Mouse (Mus musculus): ENCODE results near the gene Atp2b4. TPM values are rescaled to one million over a fixed set of nuclear protein-coding genes. Genes with fewer than 3 reads are reported as not detected.

Gene Atp2b4
- total and polyA plus RNA-seq, 3 experiments: 18.8 to 21.1 TPM; not detected in 1

GRCm38 (mm10) chr1:133671266-133671665 lies 129.6 kb downstream of the Atp2b4 start:
- no peak for DNase-seq (ENCODE audit: low read depth, low spot score)
- H3K79me2 ChIP-seq (ENCODE audit: control insufficient read depth, insufficient read depth, low read length, poor library complexity): no peaks in the 10 kb centered on the region
- no peak overlapping the region for H3K4me3 ChIP-seq (ENCODE audit: control insufficient read depth in 1 of 2, insufficient read depth in 1 of 2, low read depth in 2 of 2, low read length in 2 of 2)
- H3K27me3 ChIP-seq (ENCODE audit: control insufficient read depth in 1 of 2, insufficient read depth in 2 of 2, low read length in 2 of 2): no peaks in the 10 kb centered on the region
- no peak for TF ChIP-seq BHLHE40 (IDR thresholded peaks at IDR 0.05; ENCODE audit: borderline replicate concordance, low read depth, low read length)
- no peak for TF ChIP-seq CHD2 (IDR thresholded peaks at IDR 0.05; ENCODE audit: low read length)
- no peak overlapping the region for H3K9ac ChIP-seq (ENCODE audit: control insufficient read depth, low read depth, low read length, poor library complexity, severe bottlenecking)
- H3K9me3 ChIP-seq (replicated peaks; ENCODE audit: insufficient read depth, low read length): no peaks in the 10 kb centered on the region
- H3K4me1 ChIP-seq (ENCODE audit: control insufficient read depth in 1 of 2, insufficient read depth in 2 of 2, low read length in 2 of 2): no peaks in the 10 kb centered on the region
- no peaks in the 10 kb centered on the region for H3K36me3 ChIP-seq (ENCODE audit: control insufficient read depth in 1 of 2, insufficient read depth in 2 of 2, low read length in 2 of 2)
- H3K27ac ChIP-seq (ENCODE audit: control insufficient read depth, low read depth, low read length): no peak overlapping the region

DNA sequence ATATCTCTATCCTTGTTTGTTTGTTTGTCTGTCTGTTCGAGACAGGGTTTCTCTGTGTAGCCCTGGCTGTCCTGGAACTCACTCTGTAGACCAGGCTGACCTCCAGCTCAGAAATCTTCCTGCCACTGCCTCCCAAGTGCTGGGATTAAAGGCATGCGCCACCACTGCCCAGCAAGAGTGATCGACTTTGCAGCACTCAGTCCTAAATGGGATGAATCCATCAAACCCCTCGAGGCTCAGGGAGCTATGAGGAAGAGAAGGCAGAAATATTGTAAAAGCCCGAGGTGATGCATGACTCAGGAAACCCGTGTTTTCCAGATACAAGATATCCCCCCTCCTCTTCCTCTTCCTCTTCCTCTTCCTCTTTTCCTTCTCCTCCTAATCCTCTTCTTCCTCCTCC lies 130.1 kb downstream of the Atp2b4 start:
- Histone ChIP-seq H3K79me2 (ENCODE audit: control insufficient read depth, insufficient read depth, low read length, poor library complexity) (no peaks in the 10 kb centered on the region), H3K36me3 (ENCODE audit: control insufficient read depth in 1 of 2, insufficient read depth in 2 of 2, low read length in 2 of 2) (no peaks in the 10 kb centered on the region), H3K9ac (ENCODE audit: control insufficient read depth, low read depth, low read length, poor library complexity, severe bottlenecking) (no peak overlapping the region), H3K9me3 (replicated peaks; ENCODE audit: insufficient read depth, low read length) (no peaks in the 10 kb centered on the region), H3K4me3 (ENCODE audit: control insufficient read depth in 1 of 2, insufficient read depth in 1 of 2, low read depth in 2 of 2, low read length in 2 of 2) (no peak overlapping the region), H3K4me1 (ENCODE audit: control insufficient read depth in 1 of 2, insufficient read depth in 2 of 2, low read length in 2 of 2) (no peaks in the 10 kb centered on the region), H3K27ac (ENCODE audit: control insufficient read depth, low read depth, low read length) (no peak overlapping the region), H3K27me3 (ENCODE audit: control insufficient read depth in 1 of 2, insufficient read depth in 2 of 2, low read length in 2 of 2) (no peaks in the 10 kb centered on the region)
- TF ChIP-seq POLR2AphosphoS5 (IDR thresholded peaks at IDR 0.05; ENCODE audit: borderline replicate concordance, low read depth, low read length) (no peak), TCF12 (IDR thresholded peaks at IDR 0.05; ENCODE audit: low read depth, low read length) (no peak), MXI1 (IDR thresholded peaks at IDR 0.05; ENCODE audit: low read depth, low read length) (no peak), RCOR1 (IDR thresholded peaks at IDR 0.05; ENCODE audit: low read depth, low read length) (no peak), MAX (IDR thresholded peaks at IDR 0.05; ENCODE audit: low read length) (no peak), NELFE (IDR thresholded peaks at IDR 0.05; ENCODE audit: low read depth, low read length) (no peak), CHD1 (IDR thresholded peaks at IDR 0.05; ENCODE audit: low read depth, low read length) (no peak), RAD21 (IDR thresholded peaks at IDR 0.05; ENCODE audit: low read depth, low read length) (no peak), JUND (IDR thresholded peaks at IDR 0.05; ENCODE audit: low read depth, low read length) (no peak), UBTF (IDR thresholded peaks at IDR 0.05; ENCODE audit: borderline replicate concordance, insufficient read depth, low read depth, low read length) (no peak), GATA1 (IDR thresholded peaks at IDR 0.05; ENCODE audit: low read depth, low read length) (no peak), EP300 (IDR thresholded peaks at IDR 0.05; ENCODE audit: low read depth in 1 of 2, low read length in 2 of 2) (no peak), POLR2A (IDR thresholded peaks at IDR 0.05; ENCODE audit: control insufficient read depth in 1 of 2, insufficient read depth in 1 of 2, low read depth in 1 of 2, low read length in 2 of 2, poor library complexity in 1 of 2) (no peak), BHLHE40 (IDR thresholded peaks at IDR 0.05; ENCODE audit: borderline replicate concordance, low read depth, low read length) (no peak), KAT2A (conservative IDR thresholded peaks at IDR 0.05; ENCODE audit: low read depth, low read length) (no peak), SMC3 (IDR thresholded peaks at IDR 0.05; ENCODE audit: low read depth, low read length) (no peak), ZMIZ1 (IDR thresholded peaks at IDR 0.05; ENCODE audit: low read depth, low read length) (no peak), MYC (IDR thresholded peaks at IDR 0.05; ENCODE audit: low read depth, low read length) (no peak), SIN3A (IDR thresholded peaks at IDR 0.05; ENCODE audit: low read length) (no peak)
- DNase-seq (ENCODE audit: low read depth, low spot score): no peak

Data from MEL (cell line).